Mouse (Mus musculus): ENCODE results near the gene Sgpp1.

Sgpp1 gene

GRCm38 (mm10) chr12:75735246-75736200 is at the start of gene Sgpp1:
Sgpp1 (minus strand) TSS chr12:75735729.
- peak; percentile 91 to 94 for DNase-seq

DNA sequence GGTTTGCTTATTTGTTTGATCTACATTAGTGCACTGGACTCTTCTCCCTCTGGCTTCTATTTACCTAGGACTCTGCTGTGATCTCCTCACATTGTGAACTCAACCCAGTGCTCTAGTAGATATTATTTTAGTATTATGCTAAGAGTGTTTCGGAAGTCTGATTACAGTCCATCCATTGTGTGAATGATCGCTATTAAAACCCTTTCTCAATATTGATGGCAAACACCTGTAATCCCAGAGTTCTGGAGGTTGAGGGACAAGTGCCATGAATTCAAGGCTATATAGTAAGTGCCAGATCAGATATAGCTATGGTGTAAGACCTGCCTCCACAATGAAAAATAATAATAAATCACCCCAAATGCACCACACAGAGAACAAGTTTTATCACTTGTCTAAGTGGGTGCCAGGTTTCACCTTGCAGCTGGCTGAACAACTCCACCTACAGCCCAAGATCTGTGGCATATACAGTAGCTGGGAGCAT is 48.8 kb upstream of the Sgpp1 start:
- DNase-seq: no peak

- DNase-seq: no peak
These were observed 46.5 kb upstream of the Sgpp1 start for GRCm38 (mm10) chr12:75781995-75782394.

- DNase-seq: no peak
These were observed 45.9 kb upstream of the Sgpp1 start for GRCm38 (mm10) chr12:75781445-75781844.

DNA sequence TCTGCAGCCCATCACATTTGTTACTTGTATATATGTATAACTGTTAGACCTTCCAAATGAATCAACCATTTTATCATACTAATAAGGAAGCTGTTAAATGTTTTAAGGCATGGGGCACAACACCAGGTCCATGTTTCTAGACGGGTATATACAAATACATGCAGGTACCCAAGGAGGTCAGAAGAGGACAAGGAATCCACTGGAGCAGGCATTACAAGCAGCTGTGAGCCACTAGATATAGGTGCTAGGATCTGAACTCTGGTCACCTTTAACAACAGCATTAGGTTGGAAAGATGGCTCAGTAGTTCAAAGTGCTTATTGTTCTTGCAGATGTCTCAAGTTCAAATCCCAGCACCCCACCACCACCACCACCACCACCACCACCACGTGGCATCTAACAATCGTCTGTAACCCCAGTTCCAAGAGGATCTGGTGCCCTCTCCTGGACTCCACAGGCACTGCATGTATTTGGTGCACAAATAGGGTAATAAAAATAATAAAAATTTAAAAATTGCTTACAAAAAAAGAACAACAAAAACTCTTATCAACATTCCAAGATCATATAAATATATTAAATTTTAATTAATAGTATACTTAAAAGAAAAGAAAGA is 37.0 kb upstream of the Sgpp1 start:
- DNase-seq: peak; percentile 74 to 84

DNA sequence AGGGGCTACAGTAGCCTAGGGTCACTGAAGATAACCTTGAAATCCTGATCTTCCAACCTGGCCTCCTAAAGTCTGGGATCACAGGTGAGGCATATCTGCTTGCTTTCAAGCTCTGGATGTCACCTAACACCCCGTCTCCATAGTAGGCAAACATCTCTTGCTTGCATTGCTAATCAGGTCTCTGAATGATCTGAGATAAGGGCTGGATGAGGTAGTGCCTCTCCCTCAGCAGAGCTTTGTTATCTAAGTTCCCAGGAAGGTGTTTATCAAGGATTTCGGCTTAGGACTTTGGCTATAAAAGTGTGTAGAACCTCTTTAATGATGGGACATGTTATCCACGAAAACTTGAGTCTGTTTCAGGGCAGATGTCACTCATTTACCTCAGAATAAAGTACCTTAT is 35.9 kb upstream of the Sgpp1 start:
- DNase-seq: no peak

DNA sequence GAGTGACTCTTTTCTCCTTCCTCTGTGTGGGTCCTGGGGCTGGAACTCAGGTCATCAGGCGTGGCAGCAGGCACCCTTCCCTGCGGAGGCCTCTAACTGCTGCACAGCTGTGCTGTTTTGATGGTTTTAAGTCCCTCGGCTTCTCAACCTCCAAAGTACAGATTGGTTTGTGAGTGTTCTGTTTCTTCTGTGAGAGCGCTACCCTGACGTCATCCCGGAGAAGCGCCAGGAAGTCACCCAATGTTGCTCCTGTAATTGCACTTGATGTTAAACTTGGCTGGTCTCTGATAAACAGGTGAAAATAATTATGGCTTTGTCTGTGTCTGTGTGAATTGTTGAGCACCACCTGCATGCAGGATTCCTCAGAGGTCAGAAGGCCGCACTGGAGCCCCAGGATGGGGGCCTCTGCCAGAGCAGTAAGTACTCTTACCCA is 31.4 kb upstream of the Sgpp1 start:
- DNase-seq: peak; percentile 48

GRCm38 (mm10) chr12:75766395-75766794 is 30.9 kb upstream of the Sgpp1 start:
- DNase-seq: peak; percentile 34 to 48

DNA sequence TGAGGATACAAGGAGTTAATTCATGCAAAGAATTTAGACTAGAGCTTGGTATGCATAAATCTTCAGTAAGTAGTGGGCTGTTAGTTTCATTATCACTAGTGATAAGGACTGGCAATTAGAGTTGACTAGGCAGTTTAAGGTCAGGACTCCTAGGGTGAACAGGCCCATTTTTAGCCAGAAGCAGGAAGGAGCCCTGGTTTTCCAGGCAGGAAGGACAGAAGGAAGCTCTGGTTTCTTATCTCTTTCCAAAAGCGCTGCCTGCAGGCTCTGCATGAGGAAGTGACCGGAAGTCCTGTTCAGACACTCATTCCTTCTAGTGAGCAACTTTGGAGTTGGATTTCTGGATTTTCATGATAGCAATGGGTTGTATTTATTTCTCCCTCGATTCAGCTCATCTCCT is 30.2 kb upstream of the Sgpp1 start:
- DNase-seq: peak; percentile 42 to 68

DNA sequence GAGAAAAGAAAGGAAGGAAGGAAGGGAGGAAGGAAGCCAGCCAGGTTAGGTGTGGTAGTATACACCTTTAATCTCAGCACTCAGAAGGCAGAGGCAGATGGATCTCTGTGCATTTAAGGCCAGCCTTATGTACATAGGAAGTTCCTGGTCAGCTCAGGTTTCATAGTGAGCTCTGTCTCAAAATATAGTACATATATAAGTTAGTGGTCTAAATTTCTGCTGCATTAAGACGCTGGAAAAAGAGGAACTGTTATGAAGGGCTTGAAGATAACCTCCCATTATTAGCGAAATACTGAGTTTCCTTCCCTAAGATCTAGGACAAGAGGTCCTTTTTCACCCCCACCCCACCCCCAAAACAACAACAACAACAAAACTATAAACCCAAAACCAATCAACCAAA is 20.9 kb upstream of the Sgpp1 start:
- DNase-seq: no peak

DNA sequence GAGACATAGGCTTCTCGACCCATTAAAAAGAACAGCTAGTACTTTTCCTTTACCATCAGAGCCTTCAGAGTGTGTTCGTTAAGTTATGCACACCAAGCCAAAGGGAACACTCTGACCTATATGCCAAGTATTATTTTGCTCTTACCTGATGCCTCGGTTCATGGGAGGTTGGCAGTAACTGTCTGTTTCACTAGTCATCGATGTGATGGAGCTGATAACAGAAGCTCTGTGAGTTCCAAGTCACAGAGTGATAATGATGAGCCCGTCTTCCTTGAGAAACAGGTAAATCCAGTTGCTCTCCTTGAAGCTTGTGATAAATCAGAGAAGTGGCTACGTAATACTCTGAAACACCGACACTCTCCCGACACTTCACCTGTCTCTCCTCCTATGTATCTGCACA is 18.2 kb upstream of the Sgpp1 start:
- DNase-seq: no peak

GRCm38 (mm10) chr12:75752077-75752476 is 16.5 kb upstream of the Sgpp1 start:
- no peak for DNase-seq

GRCm38 (mm10) chr12:75748574-75748973 is 13.0 kb upstream of the Sgpp1 start:
- DNase-seq: no peak

GRCm38 (mm10) chr12:75745697-75746290 is 10.3 kb upstream of the Sgpp1 start:
- DNase-seq: peak; percentile 57 to 71

GRCm38 (mm10) chr12:75742101-75742500 is 6.6 kb upstream of the Sgpp1 start:
- DNase-seq: no peak

- no peak for DNase-seq
These were observed 5.7 kb upstream of the Sgpp1 start for GRCm38 (mm10) chr12:75741273-75741672.

DNA sequence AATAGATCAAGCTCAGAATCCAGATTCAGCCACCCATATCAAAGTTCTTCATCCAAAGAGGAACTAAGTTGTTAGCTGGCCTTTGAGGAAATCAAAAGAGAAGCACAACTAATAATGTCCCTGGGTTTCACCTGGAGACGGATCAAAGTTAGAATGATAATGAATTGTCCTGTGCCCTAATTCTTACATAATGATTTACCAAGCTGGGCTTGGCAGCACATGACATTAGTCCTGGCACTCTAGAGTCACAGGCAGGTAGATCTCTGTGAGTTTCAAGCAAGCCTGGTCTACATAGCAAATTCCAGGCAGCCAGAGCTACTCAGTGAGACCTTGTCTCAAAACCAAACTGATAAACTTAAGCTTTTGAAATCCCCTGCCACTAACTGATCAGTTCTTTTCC is 4.9 kb upstream of the Sgpp1 start:
- DNase-seq: no peak

DNA sequence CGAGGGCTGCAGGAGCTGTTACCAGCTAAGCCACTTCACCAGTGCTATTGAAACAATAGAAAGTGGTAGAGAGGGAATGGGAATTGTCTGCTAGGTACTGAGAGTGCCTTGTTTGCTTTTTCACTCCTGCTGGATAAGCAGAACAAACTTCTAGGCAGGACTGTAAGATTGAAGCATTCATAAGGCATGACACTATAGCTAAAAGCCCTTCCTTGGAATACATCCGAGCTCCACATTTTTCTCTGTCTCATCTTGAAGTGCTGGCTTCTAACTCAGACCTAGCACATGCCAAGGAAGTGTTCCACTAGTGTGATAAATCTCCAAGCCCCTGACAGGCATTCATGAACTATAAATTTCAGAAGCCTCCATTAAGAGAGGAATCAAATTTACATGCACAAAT is 4.1 kb upstream of the Sgpp1 start:
- no peak for DNase-seq

GRCm38 (mm10) chr12:75736296-75736695 is 767 bp upstream of the Sgpp1 start:
- no peak for DNase-seq

DNA sequence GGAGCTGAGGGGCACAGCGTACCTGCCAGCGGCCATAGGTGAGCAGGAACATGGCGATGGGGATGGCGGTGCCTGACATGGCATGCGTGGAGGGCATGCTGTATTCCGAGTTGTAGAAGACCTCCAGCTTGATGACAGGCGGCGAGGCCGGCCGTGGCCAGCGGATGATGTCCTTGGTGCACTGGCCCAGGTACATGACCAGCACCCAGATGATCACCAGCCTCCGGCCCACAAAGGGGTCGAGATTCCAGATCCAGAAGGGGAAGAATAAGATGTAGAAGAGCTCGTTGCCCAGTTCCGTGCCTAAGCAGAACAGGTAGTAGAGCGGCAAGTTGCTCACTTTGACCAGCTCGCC is 661 bp downstream of the Sgpp1 start:
- DNase-seq: peak; percentile 46 to 71

- no peak for DNase-seq
These were observed 1.4 kb downstream of the Sgpp1 start for GRCm38 (mm10) chr12:75734167-75734566.

- DNase-seq: peak in 1 of 2 experiments; percentile 48
These were observed 2.0 kb downstream of the Sgpp1 start for GRCm38 (mm10) chr12:75733331-75734070.

- peak in 1 of 2 experiments; percentile 52 for DNase-seq
These were observed 3.5 kb downstream of the Sgpp1 start for GRCm38 (mm10) chr12:75731927-75732443.

Data from kidney, postnatal 25 days (tissue).